Mouse (Mus musculus): ENCODE data around the gene Aknad1. TPM values are rescaled to one million over a fixed set of nuclear protein-coding genes. Genes with fewer than 3 reads are reported as not detected.

The Aknad1 gene
- total and polyA plus RNA-seq, 3 experiments = not detected

- H3K27me3 ChIP-seq (replicated peaks) = no peaks in the 10 kb centered on the region
- no peak overlapping the region for H3K4me3 ChIP-seq (replicated peaks in 1 of 3; ENCODE audit: low read depth in 2 of 3, low read length in 2 of 3, poor library complexity in 1 of 3)
- H3K27ac ChIP-seq (ENCODE audit: insufficient read depth, low read depth) = no peak overlapping the region
- no peaks in the 10 kb centered on the region for H3K36me3 ChIP-seq (replicated peaks in 1 of 2; ENCODE audit: control insufficient read depth in 1 of 2, insufficient read depth in 1 of 2, low read length in 1 of 2)
- H3K79me2 ChIP-seq (replicated peaks; ENCODE audit: control insufficient read depth, extremely low read depth, insufficient read depth, poor library complexity, severe bottlenecking) = no peaks in the 10 kb centered on the region
- no peak for DNase-seq (ENCODE audit: extremely low read depth)
- H3K4me1 ChIP-seq (ENCODE audit: control insufficient read depth in 1 of 2, insufficient read depth in 2 of 2) = peaks cover 3 to 7% of the 10 kb centered on the region in 2 experiments; a peak in 2 of 4 replicates
- no peaks in the 10 kb centered on the region for H3K9me3 ChIP-seq (replicated peaks; ENCODE audit: low read length)
- no peak overlapping the region for H3K9ac ChIP-seq (ENCODE audit: insufficient read depth, low read depth)
- peak overlapping the region; percentile 30; the same call in 1 of the 2 replicates for H3K4me2 ChIP-seq (ENCODE audit: insufficient read depth, low read depth, poor library complexity, severe bottlenecking)
- in situ Hi-C loops (cut with MboI; ENCODE audit: low pct_ligation_motif_present, low pct_unique_long_range_greater_than_20kb, low sequenced_read_pairs) = no loop called here
- no peak for TF ChIP-seq CHD1 (IDR thresholded peaks at IDR 0.05; ENCODE audit: low read depth, low read length)
- 0 out of 2 replicates have a peak, but pooled peaks have one; percentile 15 for TF ChIP-seq ETS1 (conservative IDR thresholded peaks at IDR 0.05; ENCODE audit: low read depth, low read length)
- TF ChIP-seq BHLHE40 (IDR thresholded peaks at IDR 0.05; ENCODE audit: low read depth, low read length) = peak; percentile 81
- dilution Hi-C loops (cut with MboI; ENCODE audit: extremely low pct_ligation_motif_present, extremely low pct_unique_long_range_greater_than_20kb, low sequenced_read_pairs) = no loop called here
These were observed 28.0 kb downstream of the Aknad1 start for GRCm38 (mm10) chr3:108767416-108767815.

- DNase-seq (ENCODE audit: extremely low read depth) = peak; percentile 35
These were observed 30.1 kb downstream of the Aknad1 start for GRCm38 (mm10) chr3:108769547-108769946.

GRCm38 (mm10) chr3:108770725-108771368, 31.4 kb downstream of the Aknad1 start:
- Histone ChIP-seq H3K27ac (ENCODE audit: insufficient read depth, low read depth) (no peak overlapping the region), H3K4me1 (ENCODE audit: control insufficient read depth in 1 of 2, insufficient read depth in 2 of 2) (peaks cover 3 to 7% of the 10 kb centered on the region in 2 experiments; a peak in 2 of 4 replicates), H3K36me3 (replicated peaks in 1 of 2; ENCODE audit: control insufficient read depth in 1 of 2, insufficient read depth in 1 of 2, low read length in 1 of 2) (no peaks in the 10 kb centered on the region), H3K79me2 (replicated peaks; ENCODE audit: control insufficient read depth, extremely low read depth, insufficient read depth, poor library complexity, severe bottlenecking) (no peaks in the 10 kb centered on the region), H3K9me3 (replicated peaks; ENCODE audit: low read length) (no peaks in the 10 kb centered on the region), H3K27me3 (replicated peaks) (no peaks in the 10 kb centered on the region), H3K4me2 (ENCODE audit: insufficient read depth, low read depth, poor library complexity, severe bottlenecking) (no peak overlapping the region), H3K9ac (ENCODE audit: insufficient read depth, low read depth) (no peak overlapping the region), H3K4me3 (replicated peaks in 1 of 3; ENCODE audit: low read depth in 2 of 3, low read length in 2 of 3, poor library complexity in 1 of 3) (no peak overlapping the region)
- TF ChIP-seq ZC3H11A (IDR thresholded peaks at IDR 0.05; ENCODE audit: low read depth, low read length) (peak; percentile 64), SMC3 (IDR thresholded peaks at IDR 0.05; ENCODE audit: low read depth, low read length) (peak; percentile 92), RAD21 (IDR thresholded peaks at IDR 0.05; ENCODE audit: low read depth, low read length) (peak; percentile 81), CHD2 (IDR thresholded peaks at IDR 0.05; ENCODE audit: low read length) (no peak), MAFK (IDR thresholded peaks at IDR 0.05; ENCODE audit: insufficient replicate concordance, low read length) (0 out of 2 replicates have a peak, but pooled peaks have one; percentile 29), CTCF (conservative IDR thresholded peaks at IDR 0.05 in 1 of 2, IDR thresholded peaks at IDR 0.05 in 1 of 2; ENCODE audit: low read depth in 2 of 2, low read length in 2 of 2) (peak; percentile 54 to 92; a peak in 3 of 4 replicates)
- DNase-seq (ENCODE audit: extremely low read depth) = peak; percentile 72
- dilution Hi-C loops (cut with MboI; ENCODE audit: extremely low pct_ligation_motif_present, extremely low pct_unique_long_range_greater_than_20kb, low sequenced_read_pairs) (no loop called here), in situ Hi-C loops (cut with MboI; ENCODE audit: low pct_ligation_motif_present, low pct_unique_long_range_greater_than_20kb, low sequenced_read_pairs) (loop anchor here (5.0 to 10.0 kb wide), 2 partner anchors 74 to 294 kb away; no protein-coding TSS in a partner anchor)

More at GRCm38 (mm10) chr3:108769547-108769946, 30.1 kb downstream of the Aknad1 start:
- Histone ChIP-seq H3K9ac (ENCODE audit: insufficient read depth, low read depth) (no peak overlapping the region), H3K4me2 (ENCODE audit: insufficient read depth, low read depth, poor library complexity, severe bottlenecking) (no peak overlapping the region), H3K27me3 (replicated peaks) (no peaks in the 10 kb centered on the region), H3K4me1 (ENCODE audit: control insufficient read depth in 1 of 2, insufficient read depth in 2 of 2) (peaks cover 3 to 7% of the 10 kb centered on the region in 2 experiments; a peak in 2 of 4 replicates), H3K79me2 (replicated peaks; ENCODE audit: control insufficient read depth, extremely low read depth, insufficient read depth, poor library complexity, severe bottlenecking) (no peaks in the 10 kb centered on the region), H3K9me3 (replicated peaks; ENCODE audit: low read length) (no peaks in the 10 kb centered on the region), H3K4me3 (replicated peaks in 1 of 3; ENCODE audit: low read depth in 2 of 3, low read length in 2 of 3, poor library complexity in 1 of 3) (no peak overlapping the region), H3K27ac (ENCODE audit: insufficient read depth, low read depth) (no peak overlapping the region), H3K36me3 (replicated peaks in 1 of 2; ENCODE audit: control insufficient read depth in 1 of 2, insufficient read depth in 1 of 2, low read length in 1 of 2) (no peaks in the 10 kb centered on the region)
- TF ChIP-seq NELFE (IDR thresholded peaks at IDR 0.05; ENCODE audit: low read depth, low read length) (no peak), USF2 (conservative IDR thresholded peaks at IDR 0.05; ENCODE audit: low read depth, low read length) (no peak), PAX5 (IDR thresholded peaks at IDR 0.05; ENCODE audit: low read length) (no peak), SIN3A (IDR thresholded peaks at IDR 0.05; ENCODE audit: low read length) (no peak), E2F4 (IDR thresholded peaks at IDR 0.05; ENCODE audit: insufficient replicate concordance, low read depth, low read length) (no peak), ZKSCAN1 (IDR thresholded peaks at IDR 0.05; ENCODE audit: borderline replicate concordance, low read depth, low read length) (no peak), RAD21 (IDR thresholded peaks at IDR 0.05; ENCODE audit: low read depth, low read length) (no peak)
- dilution Hi-C loops (cut with MboI; ENCODE audit: extremely low pct_ligation_motif_present, extremely low pct_unique_long_range_greater_than_20kb, low sequenced_read_pairs) (no loop called here), in situ Hi-C loops (cut with MboI; ENCODE audit: low pct_ligation_motif_present, low pct_unique_long_range_greater_than_20kb, low sequenced_read_pairs) (no loop called here)
